Mouse (Mus musculus): ENCODE results near the gene Hps4. TPM values are rescaled to one million over a fixed set of nuclear protein-coding genes. Genes with fewer than 3 reads are reported as not detected.

Gene Hps4
- polyA plus RNA-seq, 1 experiment from 2014 or later = 19.0 TPM

DNA sequence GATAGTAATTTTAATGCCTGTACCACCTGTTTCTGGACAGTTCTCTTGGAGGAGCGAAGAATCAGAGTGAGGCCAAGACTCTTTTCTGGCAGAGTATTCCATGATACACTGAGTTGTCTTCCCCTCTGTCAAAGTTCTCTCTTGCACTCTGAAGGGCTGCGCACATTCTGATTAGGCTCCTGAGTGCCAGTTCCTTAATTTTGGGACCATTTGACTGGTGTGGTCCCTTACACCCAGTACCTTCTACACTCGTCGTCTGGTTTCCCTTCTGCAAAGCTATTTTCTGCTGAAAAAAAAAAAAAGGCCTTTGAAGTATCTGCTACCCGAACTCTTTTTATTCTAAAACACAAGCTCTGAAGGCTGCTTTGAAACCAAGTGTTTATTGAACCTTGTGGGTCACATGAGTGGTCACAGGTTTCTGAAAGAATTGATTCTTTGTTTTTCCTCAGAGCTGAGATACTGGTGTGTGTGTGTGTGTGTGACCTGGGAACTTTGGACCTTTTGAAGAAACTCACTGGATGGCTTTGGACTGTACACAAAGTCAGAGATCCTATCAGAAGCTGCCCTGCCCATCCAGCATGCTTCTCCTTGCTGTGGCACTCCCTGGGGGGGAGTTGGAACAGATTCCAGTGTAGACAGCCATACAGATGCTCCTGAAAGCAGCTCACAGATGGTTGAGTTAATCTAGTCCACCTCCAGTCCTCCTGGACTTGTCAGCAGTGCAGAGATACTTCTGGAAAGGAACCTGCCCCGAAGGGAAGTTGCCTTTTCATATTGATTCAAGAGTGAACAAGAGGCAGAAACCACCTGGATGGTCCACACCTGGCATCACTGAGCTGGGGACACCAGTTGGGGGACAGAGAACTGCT lies 1.4 kb downstream of the Hps4 start:
- WGBS = 84% methylated on average over 6 of the region's 6 CpGs
- no peak overlapping the region for H3K4me3 ChIP-seq
- H3K9ac ChIP-seq = no peak overlapping the region
- H3K27me3 ChIP-seq (replicated peaks) = no peaks in the 10 kb centered on the region
- H3K36me3 ChIP-seq = peaks cover 22% of the 10 kb centered on the region
- H3K27ac ChIP-seq (ENCODE audit: poor library complexity, severe bottlenecking) = no peak overlapping the region
- ATAC-seq (ENCODE audit: insufficient number of reproducible peaks, low FRiP score) = no peak
- H3K4me2 ChIP-seq = no peak overlapping the region
- H3K9me3 ChIP-seq (replicated peaks) = no peaks in the 10 kb centered on the region
- peaks cover 12% of the 10 kb centered on the region for H3K4me1 ChIP-seq (replicated peaks)

DNA sequence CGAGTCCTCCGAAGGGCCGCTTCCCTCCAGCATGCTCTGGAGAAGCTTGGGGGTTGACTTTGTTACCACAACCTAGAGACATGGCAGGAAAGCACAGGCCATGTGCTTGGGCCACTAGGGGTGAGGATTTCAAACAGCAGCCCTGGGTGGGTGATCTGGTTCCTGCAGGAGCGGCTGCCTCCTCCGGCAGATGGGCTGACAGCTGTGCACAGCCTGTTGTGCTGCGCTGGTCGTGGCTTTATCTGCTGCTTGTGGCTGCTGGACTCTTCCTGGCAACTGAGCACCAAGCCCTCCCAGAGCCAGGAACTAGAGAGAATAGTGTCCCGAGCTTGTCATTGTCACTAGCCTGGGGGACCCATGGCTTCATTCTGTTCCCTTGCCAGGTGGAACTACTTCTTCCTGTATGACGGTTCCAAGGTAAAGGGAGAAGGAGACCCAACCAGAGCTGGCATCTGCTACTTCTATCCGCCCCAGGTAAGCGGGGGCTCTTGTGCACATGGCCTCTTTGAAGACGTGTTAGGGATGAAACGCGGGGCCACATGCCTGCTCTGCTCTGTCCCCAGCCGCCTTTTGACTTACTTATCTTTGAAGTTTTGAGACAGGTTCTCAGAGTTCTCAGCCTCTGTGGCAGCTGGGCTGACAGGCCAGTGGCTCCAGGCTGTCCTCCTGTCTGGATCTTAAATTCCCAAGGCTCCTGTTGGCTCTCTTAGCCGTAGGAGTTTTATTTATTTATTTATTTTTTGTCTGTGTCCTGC lies 3.5 kb downstream of the Hps4 start:
- Histone ChIP-seq H3K9me3 (replicated peaks) (no peaks in the 10 kb centered on the region), H3K27me3 (replicated peaks) (no peaks in the 10 kb centered on the region), H3K4me2 (no peak overlapping the region), H3K4me1 (replicated peaks) (peaks cover 12% of the 10 kb centered on the region), H3K9ac (no peak overlapping the region), H3K27ac (ENCODE audit: poor library complexity, severe bottlenecking) (no peak overlapping the region), H3K36me3 (peaks cover 37% of the 10 kb centered on the region), H3K4me3 (no peak overlapping the region)
- ATAC-seq (ENCODE audit: insufficient number of reproducible peaks, low FRiP score) = no peak
- WGBS = 79% methylated on average over 16 of the region's 16 CpGs

DNA sequence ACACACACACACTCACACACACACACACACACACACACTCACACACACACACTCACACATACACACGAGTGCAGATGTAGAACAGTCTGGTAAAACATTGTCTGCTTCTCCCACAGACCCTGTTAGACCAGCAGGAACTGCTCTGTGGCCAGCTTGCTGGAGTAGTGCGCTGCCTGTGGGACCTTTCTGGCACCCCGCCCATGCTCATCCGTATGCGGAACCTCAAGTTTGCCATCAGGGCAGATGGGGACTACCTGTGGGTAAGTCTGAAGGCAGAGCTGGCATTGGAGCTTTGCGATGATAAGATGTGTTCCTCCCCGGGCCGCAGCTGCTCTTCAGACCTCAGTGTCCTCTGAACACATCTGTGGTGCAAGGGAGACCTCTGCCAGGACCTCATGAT lies 6.3 kb downstream of the Hps4 start:
- H3K4me3 ChIP-seq = no peak overlapping the region
- 0 out of 2 replicates have a peak, but pooled peaks cover 3% of the 10 kb centered on the region for H3K27me3 ChIP-seq (replicated peaks)
- WGBS = 92% methylated on average over 8 of the region's 8 CpGs
- H3K36me3 ChIP-seq = peaks cover 53% of the 10 kb centered on the region
- no peaks in the 10 kb centered on the region for H3K4me1 ChIP-seq (replicated peaks)
- H3K9ac ChIP-seq = no peak overlapping the region
- no peak overlapping the region for H3K4me2 ChIP-seq
- H3K27ac ChIP-seq (ENCODE audit: poor library complexity, severe bottlenecking) = no peak overlapping the region
- no peaks in the 10 kb centered on the region for H3K9me3 ChIP-seq (replicated peaks)
- no peak for ATAC-seq (ENCODE audit: insufficient number of reproducible peaks, low FRiP score)

DNA sequence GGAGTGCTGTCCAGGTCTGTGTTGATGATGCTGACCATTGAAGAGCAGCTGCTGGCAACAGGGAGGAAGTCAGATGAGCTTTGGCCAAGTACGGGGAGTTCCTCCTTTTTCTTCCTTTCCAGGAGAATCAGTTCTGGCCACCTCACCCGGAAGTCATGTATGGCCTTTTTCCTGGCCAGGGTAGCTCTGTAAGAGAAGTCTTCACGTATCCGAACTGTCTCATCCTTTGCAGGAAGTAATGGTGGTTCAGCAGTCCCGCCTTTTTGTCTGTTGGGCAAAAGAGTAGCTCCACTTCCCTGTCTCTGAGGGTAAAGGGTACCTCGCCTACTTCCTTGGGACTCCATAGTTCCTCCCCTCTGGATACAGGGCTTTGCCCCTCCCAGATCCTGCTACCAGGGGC lies 12.6 kb downstream of the Hps4 start:
- peaks cover 47% of the 10 kb centered on the region for H3K27me3 ChIP-seq (replicated peaks)
- H3K4me2 ChIP-seq = no peak overlapping the region
- H3K9ac ChIP-seq = no peak overlapping the region
- H3K27ac ChIP-seq (ENCODE audit: poor library complexity, severe bottlenecking) = no peak overlapping the region
- no peaks in the 10 kb centered on the region for H3K9me3 ChIP-seq (replicated peaks)
- peaks cover 20% of the 10 kb centered on the region for H3K4me1 ChIP-seq (replicated peaks)
- H3K36me3 ChIP-seq = peaks cover 55% of the 10 kb centered on the region
- no peak overlapping the region for H3K4me3 ChIP-seq
- WGBS = 81% methylated on average over 6 of the region's 6 CpGs
- ATAC-seq (ENCODE audit: insufficient number of reproducible peaks, low FRiP score) = no peak

DNA sequence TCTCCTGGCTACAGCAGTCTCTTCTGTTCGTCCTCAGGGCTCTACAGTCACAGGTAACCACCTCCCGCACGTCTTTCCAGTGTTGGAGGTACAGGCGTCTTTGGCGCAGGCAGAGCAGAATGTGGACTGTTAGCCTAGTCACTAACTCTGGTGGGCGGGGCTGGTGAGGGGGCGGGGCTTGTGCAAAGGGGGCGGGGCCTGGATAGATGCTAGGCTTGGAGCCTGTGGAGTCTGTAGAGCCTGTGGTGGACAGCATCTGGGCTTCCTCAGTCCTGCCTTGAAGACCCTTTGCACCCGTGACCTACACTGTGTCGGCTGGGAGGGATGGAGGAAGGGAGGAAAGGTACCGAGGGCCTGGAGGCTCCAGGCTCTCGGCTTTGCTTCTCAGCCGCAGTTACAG lies 13.0 kb downstream of the Hps4 start, which contains the start of gene Gm6583:
TSS of gene Gm6583 (minus strand) at position 124 of the 400 bp plus-strand sequence.
- no peak within 1 kb of the TSS for H3K27ac ChIP-seq (ENCODE audit: poor library complexity, severe bottlenecking)
- peaks cover 51% of the 10 kb centered on the region for H3K36me3 ChIP-seq
- H3K4me3 ChIP-seq = no peak within 1 kb of the TSS
- H3K27me3 ChIP-seq (replicated peaks) = peaks cover 47% of the 10 kb centered on the region
- 57% methylated on average over 13 of the region's 13 CpGs for WGBS
- H3K4me1 ChIP-seq (replicated peaks) = peaks cover 20% of the 10 kb centered on the region
- H3K4me2 ChIP-seq = no peak within 1 kb of the TSS
- ATAC-seq (ENCODE audit: insufficient number of reproducible peaks, low FRiP score) = 0 out of 2 replicates have a peak, but pooled peaks have one; percentile 36
- no peaks in the 10 kb centered on the region for H3K9me3 ChIP-seq (replicated peaks)
- no peak within 1 kb of the TSS for H3K9ac ChIP-seq

DNA sequence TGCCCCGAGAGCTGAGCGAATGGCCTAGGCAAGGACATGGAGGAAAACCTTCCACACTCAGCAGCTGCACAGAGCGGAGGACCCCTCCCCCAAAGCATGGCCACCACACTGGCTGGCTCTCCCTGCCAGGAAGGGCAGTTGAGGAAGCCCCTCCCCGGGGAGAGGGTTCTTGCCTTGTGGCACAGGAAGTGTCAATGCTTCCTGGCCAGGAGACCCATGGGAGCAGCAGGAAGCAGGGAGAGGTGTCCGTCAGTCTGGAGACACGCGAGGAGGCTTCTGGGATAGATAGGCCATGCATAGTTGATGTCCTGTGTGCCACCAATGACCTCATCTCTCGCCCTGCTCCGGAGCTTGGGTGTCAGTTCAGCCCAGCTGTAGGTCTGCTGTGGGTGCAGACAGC lies 13.4 kb downstream of the Hps4 start:
- H3K4me1 ChIP-seq (replicated peaks) = peaks cover 20% of the 10 kb centered on the region
- no peak overlapping the region for H3K9ac ChIP-seq
- H3K36me3 ChIP-seq = peaks cover 47% of the 10 kb centered on the region
- no peak overlapping the region for H3K4me2 ChIP-seq
- no peaks in the 10 kb centered on the region for H3K9me3 ChIP-seq (replicated peaks)
- WGBS = 73% methylated on average over 9 of the region's 9 CpGs
- no peak overlapping the region for H3K4me3 ChIP-seq
- ATAC-seq (ENCODE audit: insufficient number of reproducible peaks, low FRiP score) = no peak
- peaks cover 47% of the 10 kb centered on the region for H3K27me3 ChIP-seq (replicated peaks)
- H3K27ac ChIP-seq (ENCODE audit: poor library complexity, severe bottlenecking) = no peak overlapping the region

DNA sequence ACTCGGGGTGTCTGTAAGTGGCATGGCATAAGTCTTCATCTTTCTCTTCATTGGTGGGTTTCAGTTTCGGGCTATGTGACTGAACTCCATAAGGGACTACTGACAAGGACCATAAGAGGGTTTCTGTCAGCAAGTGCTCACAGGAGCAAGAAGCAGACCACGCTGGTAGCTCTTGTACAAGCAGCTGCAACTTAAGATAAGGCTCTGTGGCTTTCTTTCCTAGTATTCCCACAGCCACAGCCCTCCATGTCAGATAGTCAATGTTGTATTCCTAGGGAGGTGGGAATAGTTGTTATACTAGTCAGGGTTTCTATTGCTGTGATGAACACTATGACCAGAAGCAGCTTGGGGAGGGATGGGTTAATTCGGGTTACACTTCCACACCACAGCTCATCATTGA lies 16.6 kb downstream of the Hps4 start:
- Histone ChIP-seq H3K4me1 (replicated peaks) (peaks cover 20% of the 10 kb centered on the region), H3K27me3 (replicated peaks) (peaks cover 40% of the 10 kb centered on the region), H3K4me2 (0 out of 2 replicates have a peak overlapping the region, but pooled peaks have one; percentile 3), H3K9ac (no peak overlapping the region), H3K4me3 (no peak overlapping the region), H3K27ac (ENCODE audit: poor library complexity, severe bottlenecking) (no peak overlapping the region), H3K9me3 (replicated peaks) (no peaks in the 10 kb centered on the region), H3K36me3 (peaks cover 50% of the 10 kb centered on the region)
- 46% methylated on average over 4 of the region's 4 CpGs for WGBS
- no peak for ATAC-seq (ENCODE audit: insufficient number of reproducible peaks, low FRiP score)

DNA sequence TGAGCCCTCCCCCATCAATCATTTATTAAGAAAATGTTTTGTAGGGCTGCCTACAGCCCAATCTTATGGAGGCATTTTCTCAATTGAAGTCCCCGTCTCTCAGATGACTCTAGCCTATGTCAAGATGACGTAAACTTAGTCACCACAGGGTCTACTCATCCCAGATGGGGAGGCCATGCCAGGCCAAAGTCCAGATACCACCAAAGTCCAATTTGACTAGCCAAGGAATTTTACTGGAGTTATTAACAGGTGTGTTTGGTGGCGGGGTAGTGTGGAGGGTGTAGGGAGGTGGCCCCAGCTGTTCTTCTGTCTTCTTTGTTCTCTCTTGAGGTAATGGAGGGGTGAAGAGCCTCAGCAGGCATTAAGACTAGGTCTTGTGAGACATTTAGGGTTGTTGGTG lies 17.2 kb downstream of the Hps4 start:
- no peak overlapping the region for H3K27ac ChIP-seq (ENCODE audit: poor library complexity, severe bottlenecking)
- peaks cover 51% of the 10 kb centered on the region for H3K36me3 ChIP-seq
- no peak for ATAC-seq (ENCODE audit: insufficient number of reproducible peaks, low FRiP score)
- no peak overlapping the region for H3K9ac ChIP-seq
- peaks cover 20% of the 10 kb centered on the region for H3K4me1 ChIP-seq (replicated peaks)
- H3K4me3 ChIP-seq = no peak overlapping the region
- WGBS = 84% methylated on average over 3 of the region's 3 CpGs
- H3K4me2 ChIP-seq = no peak overlapping the region
- H3K27me3 ChIP-seq (replicated peaks) = peaks cover 35% of the 10 kb centered on the region
- no peaks in the 10 kb centered on the region for H3K9me3 ChIP-seq (replicated peaks)

DNA sequence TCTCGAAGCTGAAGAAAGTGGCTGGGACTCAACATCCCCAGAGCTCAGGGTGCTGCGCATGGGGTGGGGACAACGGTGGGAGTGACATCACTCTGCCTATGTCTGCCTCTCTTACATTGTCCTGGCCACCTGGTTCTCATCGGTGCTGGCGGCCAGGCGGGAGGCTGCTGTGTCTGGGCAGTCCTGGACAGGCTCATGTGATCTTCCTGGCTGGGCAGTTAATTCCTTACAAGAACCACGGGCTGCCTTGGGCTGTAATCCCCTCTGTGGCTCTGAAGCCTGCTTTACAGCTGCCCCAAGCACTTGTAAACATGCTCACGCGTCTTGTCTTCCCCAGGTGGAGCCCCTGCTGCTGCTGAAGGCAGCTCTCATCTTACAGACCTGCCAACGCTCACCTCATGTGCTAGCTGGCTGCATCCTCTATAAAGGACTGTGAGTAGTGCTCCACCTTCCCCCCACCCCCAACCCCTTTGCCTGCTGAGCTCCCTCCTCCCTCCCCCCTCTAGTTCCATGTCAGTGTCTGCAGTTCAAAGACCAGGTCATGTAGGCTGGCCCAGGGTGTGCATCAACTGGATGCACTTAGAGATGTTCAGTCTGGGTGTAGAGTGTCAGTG lies 21.4 kb downstream of the Hps4 start:
- H3K4me3 ChIP-seq = no peak overlapping the region
- H3K27me3 ChIP-seq (replicated peaks) = peaks cover 6% of the 10 kb centered on the region
- WGBS = 71% methylated on average over 10 of the region's 10 CpGs
- no peaks in the 10 kb centered on the region for H3K9me3 ChIP-seq (replicated peaks)
- peaks cover 63% of the 10 kb centered on the region for H3K36me3 ChIP-seq
- H3K27ac ChIP-seq (ENCODE audit: poor library complexity, severe bottlenecking) = no peak overlapping the region
- H3K4me2 ChIP-seq = no peak overlapping the region
- ATAC-seq (ENCODE audit: insufficient number of reproducible peaks, low FRiP score) = no peak
- H3K9ac ChIP-seq = no peak overlapping the region
- peaks cover 9% of the 10 kb centered on the region for H3K4me1 ChIP-seq (replicated peaks)

DNA sequence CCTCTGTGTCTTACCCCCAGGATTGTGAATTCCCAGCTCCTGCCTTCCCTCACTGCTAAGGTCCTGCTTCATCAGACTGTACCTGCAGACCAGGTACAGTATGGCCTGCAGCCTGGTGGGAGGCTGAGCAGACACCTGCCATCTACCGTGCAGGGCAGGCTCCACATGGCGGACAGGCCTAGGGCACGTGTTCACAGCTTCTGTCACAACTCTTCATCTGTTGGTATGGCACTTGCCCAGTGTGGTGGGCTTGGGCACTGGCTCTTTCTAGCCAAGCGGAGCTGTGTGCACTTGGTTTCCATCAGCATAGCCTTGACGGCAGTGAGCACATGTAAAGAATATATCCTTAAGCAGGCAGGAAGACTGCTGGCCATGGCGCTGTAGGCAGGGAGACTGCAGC lies 24.0 kb downstream of the Hps4 start:
- no peaks in the 10 kb centered on the region for H3K4me1 ChIP-seq (replicated peaks)
- peaks cover 86% of the 10 kb centered on the region for H3K36me3 ChIP-seq
- ATAC-seq (ENCODE audit: insufficient number of reproducible peaks, low FRiP score) = no peak
- H3K9me3 ChIP-seq (replicated peaks) = no peaks in the 10 kb centered on the region
- H3K27me3 ChIP-seq (replicated peaks) = peaks cover 6% of the 10 kb centered on the region
- H3K9ac ChIP-seq = no peak overlapping the region
- no peak overlapping the region for H3K4me3 ChIP-seq
- no peak overlapping the region for H3K4me2 ChIP-seq
- no peak overlapping the region for H3K27ac ChIP-seq (ENCODE audit: poor library complexity, severe bottlenecking)
- WGBS = 95% methylated on average over 6 of the region's 6 CpGs

DNA sequence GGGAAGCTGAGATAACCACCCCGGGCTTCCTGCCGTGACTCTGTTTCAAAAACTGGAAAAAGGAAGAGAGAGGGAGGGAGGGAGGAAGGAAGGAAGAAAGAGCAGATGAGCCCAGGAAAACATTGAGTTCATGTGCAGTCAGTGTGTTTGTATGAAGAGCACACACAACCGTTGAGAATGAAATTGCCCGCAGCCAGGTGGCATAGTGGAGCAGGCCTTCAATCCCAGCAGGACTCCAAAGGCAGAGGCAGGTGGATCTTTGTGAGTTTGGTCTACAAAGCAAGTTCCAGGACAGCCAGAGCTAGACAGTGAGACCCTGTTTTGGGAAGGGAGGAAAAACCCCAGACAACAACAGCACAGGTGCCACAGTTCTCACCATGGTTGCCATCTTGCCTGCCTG lies 24.5 kb downstream of the Hps4 start:
- Histone ChIP-seq H3K36me3 (peaks cover 86% of the 10 kb centered on the region), H3K9ac (no peak overlapping the region), H3K9me3 (replicated peaks) (no peaks in the 10 kb centered on the region), H3K4me1 (replicated peaks) (no peaks in the 10 kb centered on the region), H3K4me2 (no peak overlapping the region), H3K27me3 (replicated peaks) (peaks cover 6% of the 10 kb centered on the region), H3K27ac (ENCODE audit: poor library complexity, severe bottlenecking) (no peak overlapping the region), H3K4me3 (no peak overlapping the region)
- WGBS = 85% methylated on average over 4 of the region's 4 CpGs
- no peak for ATAC-seq (ENCODE audit: insufficient number of reproducible peaks, low FRiP score)
